Mouse (Mus musculus) MEL (cell line): ENCODE results near the gene Ywhag. TPM values are rescaled to one million over a fixed set of nuclear protein-coding genes. Genes with fewer than 3 reads are reported as not detected.

ENCODE experiments used
- DNase-seq: peaks from one replicate; pipeline ENCODE4 v3.0.0; 2011; ENCODE audit warnings: low read depth, low spot score
- H3K27ac ChIP-seq: 2 replicates; pipeline ENCODE4 v1.5.1; 2012; ENCODE audit warnings: low read depth, mild to moderate bottlenecking, control low read depth, low read length, moderate library complexity; ENCODE audit not compliant: control insufficient read depth
- H3K27me3 ChIP-seq, 2 experiments: fragments of 150-350 bp in 1 of 2; sonication (generic) in 1 of 2; 2 replicates each; pipeline ENCODE4 v1.6.1; 2012; ENCODE audit warnings: low read length in 2 of 2, mild to moderate bottlenecking in 2 of 2, improper control_type of control experiment in 1 of 2, moderate library complexity in 1 of 2; ENCODE audit not compliant: insufficient read depth in 2 of 2, control insufficient read depth in 1 of 2
- H3K36me3 ChIP-seq, 2 experiments: 2 replicates each; pipeline ENCODE4 v1.6.1; 2012 to 2014; ENCODE audit warnings: low read length in 2 of 2, improper control_type of control experiment in 1 of 2, inconsistent platforms in 1 of 2, mild to moderate bottlenecking in 1 of 2; ENCODE audit not compliant: insufficient read depth in 2 of 2, control insufficient read depth in 1 of 2
- H3K4me1 ChIP-seq, 2 experiments: fragments of 150-350 bp in 1 of 2; sonication (generic) in 1 of 2; 2 replicates each; pipeline ENCODE4 v1.6.1; 2012; ENCODE audit warnings: low read length in 2 of 2, improper control_type of control experiment in 1 of 2, mild to moderate bottlenecking in 1 of 2; ENCODE audit not compliant: insufficient read depth in 2 of 2, control insufficient read depth in 1 of 2
- H3K4me3 ChIP-seq, 2 experiments: fragments of 150-350 bp in 1 of 2; sonication (generic) in 1 of 2; 2 replicates each; pipeline ENCODE4 v1.5.1; 2012; ENCODE audit warnings: low read depth in 2 of 2, low read length in 2 of 2, mild to moderate bottlenecking in 2 of 2, moderate library complexity in 2 of 2, control low read depth in 1 of 2, improper control_type of control experiment in 1 of 2; ENCODE audit not compliant: control insufficient read depth in 1 of 2, insufficient read depth in 1 of 2
- H3K79me2 ChIP-seq: 2 replicates; pipeline ENCODE4 v1.6.1; 2012; ENCODE audit warnings: mild to moderate bottlenecking, low read length, moderate library complexity; ENCODE audit not compliant: control insufficient read depth, poor library complexity, insufficient read depth
- H3K9ac ChIP-seq: 2 replicates; pipeline ENCODE4 v1.6.1; 2012; ENCODE audit warnings: low read depth, mild to moderate bottlenecking, control low read depth, low read length, moderate library complexity; ENCODE audit not compliant: control insufficient read depth, poor library complexity, severe bottlenecking
- H3K9me3 ChIP-seq: fragments of 150-350 bp; sonication (generic); replicated peaks from 2 replicates; pipeline ENCODE4 v1.6.1; 2012; ENCODE audit warnings: mild to moderate bottlenecking, low read length, improper control_type of control experiment, moderate library complexity; ENCODE audit not compliant: insufficient read depth
- BHLHE40 ChIP-seq: IDR thresholded peaks from 2 replicates; pipeline ENCODE4 v1.6.1; 2012; ENCODE audit warnings: low read depth, mild to moderate bottlenecking, inconsistent platforms, low read length, improper control_type of control experiment, borderline replicate concordance
- CHD1 ChIP-seq: IDR thresholded peaks from 2 replicates; pipeline ENCODE4 v1.6.1; 2012; ENCODE audit warnings: low read depth, mild to moderate bottlenecking, inconsistent platforms, low read length, improper control_type of control experiment
- CTCF ChIP-seq, 3 experiments: IDR thresholded peaks in 2 of 3; conservative IDR thresholded peaks in 1 of 3; 2 replicates each; pipeline ENCODE4 v1.5.1; 2011 to 2012; ENCODE audit warnings: low read length in 3 of 3, low read depth in 2 of 3, mild to moderate bottlenecking in 2 of 3, improper control_type of control experiment in 1 of 3, inconsistent platforms in 1 of 3, mixed read lengths in 1 of 3, moderate library complexity in 1 of 3; ENCODE audit not compliant: control insufficient read depth in 1 of 3, insufficient read depth in 1 of 3, poor library complexity in 1 of 3, severe bottlenecking in 1 of 3
- ELF1 ChIP-seq: IDR thresholded peaks from 2 replicates; pipeline ENCODE4 v1.6.1; 2014; ENCODE audit warnings: low read depth, mild to moderate bottlenecking, inconsistent platforms, low read length, improper control_type of control experiment, moderate library complexity
- ETS1 ChIP-seq: IDR thresholded peaks from 2 replicates; pipeline ENCODE4 v1.6.1; 2012; ENCODE audit warnings: low read depth, mild to moderate bottlenecking, inconsistent platforms, low read length, improper control_type of control experiment, moderate library complexity
- HCFC1 ChIP-seq: IDR thresholded peaks from 2 replicates; pipeline ENCODE4 v1.6.1; 2012; ENCODE audit warnings: low read depth, mild to moderate bottlenecking, inconsistent platforms, low read length, improper control_type of control experiment, moderate library complexity
- JUND ChIP-seq: IDR thresholded peaks from 2 replicates; pipeline ENCODE4 v1.6.1; 2011; ENCODE audit warnings: low read depth, mild to moderate bottlenecking, improper control_type of control experiment, low read length
- MAFK ChIP-seq: IDR thresholded peaks from 2 replicates; pipeline ENCODE4 v1.6.1; 2011; ENCODE audit warnings: low read depth, mild to moderate bottlenecking, low read length, improper control_type of control experiment, borderline replicate concordance
- MXI1 ChIP-seq: IDR thresholded peaks from 2 replicates; pipeline ENCODE4 v1.6.1; 2011; ENCODE audit warnings: mild to moderate bottlenecking, low read depth, low read length, improper control_type of control experiment
- MYB ChIP-seq: IDR thresholded peaks from 2 replicates; pipeline ENCODE4 v1.6.1; 2011; ENCODE audit warnings: mild to moderate bottlenecking, low read depth, low read length, improper control_type of control experiment
- MYC ChIP-seq: IDR thresholded peaks from 2 replicates; pipeline ENCODE4 v1.6.1; 2011; ENCODE audit warnings: low read depth, mild to moderate bottlenecking, low read length, improper control_type of control experiment, moderate library complexity
- POLR2AphosphoS2 ChIP-seq: IDR thresholded peaks from 2 replicates; pipeline ENCODE4 v1.6.1; 2011; ENCODE audit warnings: low read length, improper control_type of control experiment
- POLR2AphosphoS5 ChIP-seq: IDR thresholded peaks from 2 replicates; pipeline ENCODE4 v1.6.1; 2012; ENCODE audit warnings: low read depth, borderline replicate concordance, mild to moderate bottlenecking, inconsistent platforms, low read length, moderate library complexity, mixed read lengths
- SIN3A ChIP-seq: IDR thresholded peaks from 2 replicates; pipeline ENCODE4 v1.6.1; 2012; ENCODE audit warnings: low read length, improper control_type of control experiment, inconsistent platforms
- SMC3 ChIP-seq: IDR thresholded peaks from 2 replicates; pipeline ENCODE4 v1.6.1; 2011; ENCODE audit warnings: low read depth, low read length, improper control_type of control experiment
- TBP ChIP-seq: IDR thresholded peaks from 2 replicates; pipeline ENCODE4 v1.8.0; 2011; ENCODE audit warnings: low read depth, low read length, improper control_type of control experiment
- TCF12 ChIP-seq: IDR thresholded peaks from 2 replicates; pipeline ENCODE4 v1.6.1; 2014; ENCODE audit warnings: low read depth, mild to moderate bottlenecking, inconsistent platforms, low read length, improper control_type of control experiment, moderate library complexity
- USF2 ChIP-seq, 2 experiments: IDR thresholded peaks; 2 replicates each; pipeline ENCODE4 v1.6.1; 2011 to 2012; ENCODE audit warnings: improper control_type of control experiment in 2 of 2, low read length in 2 of 2, borderline replicate concordance in 1 of 2, inconsistent platforms in 1 of 2, low read depth in 1 of 2, mild to moderate bottlenecking in 1 of 2; ENCODE audit not compliant: insufficient read depth in 1 of 2
- ZKSCAN1 ChIP-seq: IDR thresholded peaks from 2 replicates; pipeline ENCODE4 v1.6.1; 2012; ENCODE audit warnings: low read depth, mild to moderate bottlenecking, inconsistent platforms, low read length, improper control_type of control experiment, moderate library complexity
- polyA plus RNA-seq, 2 experiments: library from polyadenylated mRNA; stranded (reverse) in 1 of 2; unstranded in 1 of 2; fragments of >175 nt in 1 of 2; fragments of >200 nt in 1 of 2; gene quantifications; 2 replicates each; pipeline versions ENCODE4 v1.2.1 to v1.2.4; 2012; ENCODE audit warnings: low replicate concordance in 2 of 2, low read depth in 1 of 2; ENCODE audit not compliant: insufficient read length in 2 of 2, insufficient read depth in 1 of 2, missing spikeins in 1 of 2
- total RNA-seq: library from RNA; depleted of rRNA; stranded (reverse); fragments of 300-350 nt; gene quantifications from 2 replicates; pipeline ENCODE4 v1.2.3, GENCODE M21; 2012

Ywhag gene
- total and polyA plus RNA-seq, 3 experiments = 109 to 295 (median 268) TPM

DNA sequence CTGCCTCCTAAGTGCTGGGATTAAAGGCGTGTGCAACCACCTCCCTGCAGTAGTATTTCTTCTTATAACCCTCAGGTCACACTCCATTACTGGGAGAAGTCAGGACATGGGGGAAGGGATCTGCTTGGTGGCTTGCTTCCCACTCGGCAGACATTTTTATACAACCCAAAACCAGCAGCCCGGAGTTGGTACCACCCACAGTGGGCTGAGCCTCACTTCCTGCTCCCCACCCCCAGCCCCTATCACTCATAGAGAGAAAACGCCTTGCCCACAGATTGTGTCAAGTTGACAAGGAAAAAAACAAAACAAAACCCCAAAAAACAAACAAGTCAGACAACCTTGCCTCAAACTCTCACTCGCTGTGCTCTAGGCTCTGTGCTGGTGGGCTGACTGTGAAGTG is 21.2 kb downstream of the Ywhag start:
- Histone ChIP-seq H3K9ac (no peak overlapping the region), H3K4me3 (no peak overlapping the region), H3K36me3 (peaks cover 5 to 33% of the 10 kb centered on the region in 2 experiments), H3K79me2 (peaks cover 53% of the 10 kb centered on the region), H3K27me3 (no peaks in the 10 kb centered on the region), H3K4me1 (no peaks in the 10 kb centered on the region; a peak in 1 of 4 replicates), H3K27ac (no peak overlapping the region), H3K9me3 (no peaks in the 10 kb centered on the region)
- no peak for DNase-seq
- TF ChIP-seq HCFC1 = no peak
- no peak for TF ChIP-seq TCF12
- no peak for TF ChIP-seq USF2 (IDR thresholded peaks at IDR 0.05; ENCODE audit: borderline replicate concordance in 1 of 2, insufficient read depth in 1 of 2, low read depth in 1 of 2, low read length in 2 of 2)
- no peak for TF ChIP-seq MAFK
- no peak for TF ChIP-seq CHD1
- no peak for TF ChIP-seq CTCF (IDR thresholded peaks at IDR 0.05 in 2 of 3, conservative IDR thresholded peaks at IDR 0.05 in 1 of 3; ENCODE audit: control insufficient read depth in 1 of 3, insufficient read depth in 1 of 3, low read depth in 2 of 3, low read length in 3 of 3, poor library complexity in 1 of 3, severe bottlenecking in 1 of 3)
- TF ChIP-seq SMC3 = no peak
- no peak for TF ChIP-seq SIN3A
- no peak for TF ChIP-seq TBP
- no peak for TF ChIP-seq ELF1
- TF ChIP-seq BHLHE40 = no peak
- TF ChIP-seq MYC = no peak
- no peak for TF ChIP-seq MXI1
- TF ChIP-seq MYB = no peak

DNA sequence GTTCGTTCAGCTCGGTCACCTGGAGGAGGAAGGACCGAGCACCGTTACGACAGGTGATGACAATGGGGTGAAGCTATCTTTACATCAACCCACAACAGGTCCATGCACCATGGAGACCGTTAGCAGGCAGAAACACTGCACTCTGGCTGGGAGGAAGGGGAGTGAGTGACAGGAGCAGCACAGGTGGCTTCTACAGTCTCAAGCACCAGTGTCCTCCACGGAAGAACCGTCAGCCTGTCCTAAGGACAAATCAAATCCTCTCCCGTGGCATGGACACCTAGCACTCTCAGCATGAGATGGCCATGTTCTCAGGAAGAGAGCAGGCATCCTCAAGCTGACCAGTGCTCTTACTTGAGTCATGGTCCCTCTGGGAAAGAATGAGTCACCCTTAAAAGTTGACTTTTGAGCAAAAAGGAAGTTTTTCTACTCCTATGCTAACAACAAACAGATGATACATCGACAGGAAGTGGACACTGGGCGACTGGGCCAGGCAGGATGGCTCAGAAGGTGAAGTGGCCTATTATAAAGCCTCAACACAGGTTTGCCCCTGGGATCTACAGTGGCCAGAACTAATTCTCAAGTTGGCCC is 22.7 kb downstream of the Ywhag start:
- no peak for TF ChIP-seq ETS1
- TF ChIP-seq JUND = no peak
- TF ChIP-seq CHD1 = no peak
- no peak for TF ChIP-seq POLR2AphosphoS2
- TF ChIP-seq USF2 (IDR thresholded peaks at IDR 0.05; ENCODE audit: borderline replicate concordance in 1 of 2, insufficient read depth in 1 of 2, low read depth in 1 of 2, low read length in 2 of 2) = no peak
- TF ChIP-seq ZKSCAN1 = no peak
- no peak for TF ChIP-seq POLR2AphosphoS5
- TF ChIP-seq, all 39 proteins: peak for 0
- Histone ChIP-seq H3K27me3 (no peaks in the 10 kb centered on the region), H3K9me3 (no peaks in the 10 kb centered on the region), H3K27ac (no peak overlapping the region), H3K9ac (no peak overlapping the region), H3K79me2 (peaks cover 39% of the 10 kb centered on the region), H3K36me3 (peaks cover 5 to 28% of the 10 kb centered on the region in 2 experiments), H3K4me3 (no peak overlapping the region), H3K4me1 (no peaks in the 10 kb centered on the region; a peak in 1 of 4 replicates)
- DNase-seq = no peak
